Mouse (Mus musculus) MEL (cell line): ENCODE results near the gene Pmm1. TPM values are rescaled to one million over a fixed set of nuclear protein-coding genes. Genes with fewer than 3 reads are reported as not detected.

Experiments
- DNase-seq: peaks from one replicate; pipeline ENCODE4 v3.0.0; 2011; ENCODE audit warnings: low read depth, low spot score
- H3K27ac ChIP-seq: 2 replicates; pipeline ENCODE4 v1.5.1; 2012; ENCODE audit warnings: low read depth, mild to moderate bottlenecking, control low read depth, low read length, moderate library complexity; ENCODE audit not compliant: control insufficient read depth
- H3K27me3 ChIP-seq, 2 experiments: fragments of 150-350 bp in 1 of 2; sonication (generic) in 1 of 2; 2 replicates each; pipeline ENCODE4 v1.6.1; 2012; ENCODE audit warnings: low read length in 2 of 2, mild to moderate bottlenecking in 2 of 2, improper control_type of control experiment in 1 of 2, moderate library complexity in 1 of 2; ENCODE audit not compliant: insufficient read depth in 2 of 2, control insufficient read depth in 1 of 2
- H3K36me3 ChIP-seq, 2 experiments: 2 replicates each; pipeline ENCODE4 v1.6.1; 2012 to 2014; ENCODE audit warnings: low read length in 2 of 2, improper control_type of control experiment in 1 of 2, inconsistent platforms in 1 of 2, mild to moderate bottlenecking in 1 of 2; ENCODE audit not compliant: insufficient read depth in 2 of 2, control insufficient read depth in 1 of 2
- H3K4me1 ChIP-seq, 2 experiments: fragments of 150-350 bp in 1 of 2; sonication (generic) in 1 of 2; 2 replicates each; pipeline ENCODE4 v1.6.1; 2012; ENCODE audit warnings: low read length in 2 of 2, improper control_type of control experiment in 1 of 2, mild to moderate bottlenecking in 1 of 2; ENCODE audit not compliant: insufficient read depth in 2 of 2, control insufficient read depth in 1 of 2
- H3K4me3 ChIP-seq, 2 experiments: fragments of 150-350 bp in 1 of 2; sonication (generic) in 1 of 2; 2 replicates each; pipeline ENCODE4 v1.5.1; 2012; ENCODE audit warnings: low read depth in 2 of 2, low read length in 2 of 2, mild to moderate bottlenecking in 2 of 2, moderate library complexity in 2 of 2, control low read depth in 1 of 2, improper control_type of control experiment in 1 of 2; ENCODE audit not compliant: control insufficient read depth in 1 of 2, insufficient read depth in 1 of 2
- H3K79me2 ChIP-seq: 2 replicates; pipeline ENCODE4 v1.6.1; 2012; ENCODE audit warnings: mild to moderate bottlenecking, low read length, moderate library complexity; ENCODE audit not compliant: control insufficient read depth, poor library complexity, insufficient read depth
- H3K9ac ChIP-seq: 2 replicates; pipeline ENCODE4 v1.6.1; 2012; ENCODE audit warnings: low read depth, mild to moderate bottlenecking, control low read depth, low read length, moderate library complexity; ENCODE audit not compliant: control insufficient read depth, poor library complexity, severe bottlenecking
- H3K9me3 ChIP-seq: fragments of 150-350 bp; sonication (generic); replicated peaks from 2 replicates; pipeline ENCODE4 v1.6.1; 2012; ENCODE audit warnings: mild to moderate bottlenecking, low read length, improper control_type of control experiment, moderate library complexity; ENCODE audit not compliant: insufficient read depth
- BHLHE40 ChIP-seq: IDR thresholded peaks from 2 replicates; pipeline ENCODE4 v1.6.1; 2012; ENCODE audit warnings: low read depth, mild to moderate bottlenecking, inconsistent platforms, low read length, improper control_type of control experiment, borderline replicate concordance
- CHD1 ChIP-seq: IDR thresholded peaks from 2 replicates; pipeline ENCODE4 v1.6.1; 2012; ENCODE audit warnings: low read depth, mild to moderate bottlenecking, inconsistent platforms, low read length, improper control_type of control experiment
- CTCF ChIP-seq, 3 experiments: IDR thresholded peaks in 2 of 3; conservative IDR thresholded peaks in 1 of 3; 2 replicates each; pipeline ENCODE4 v1.5.1; 2011 to 2012; ENCODE audit warnings: low read length in 3 of 3, low read depth in 2 of 3, mild to moderate bottlenecking in 2 of 3, improper control_type of control experiment in 1 of 3, inconsistent platforms in 1 of 3, mixed read lengths in 1 of 3, moderate library complexity in 1 of 3; ENCODE audit not compliant: control insufficient read depth in 1 of 3, insufficient read depth in 1 of 3, poor library complexity in 1 of 3, severe bottlenecking in 1 of 3
- E2F4 ChIP-seq: IDR thresholded peaks from 2 replicates; pipeline ENCODE4 v1.6.1; 2011; ENCODE audit warnings: low read depth, low read length, improper control_type of control experiment, borderline replicate concordance
- ETS1 ChIP-seq: IDR thresholded peaks from 2 replicates; pipeline ENCODE4 v1.6.1; 2012; ENCODE audit warnings: low read depth, mild to moderate bottlenecking, inconsistent platforms, low read length, improper control_type of control experiment, moderate library complexity
- HCFC1 ChIP-seq: IDR thresholded peaks from 2 replicates; pipeline ENCODE4 v1.6.1; 2012; ENCODE audit warnings: low read depth, mild to moderate bottlenecking, inconsistent platforms, low read length, improper control_type of control experiment, moderate library complexity
- JUND ChIP-seq: IDR thresholded peaks from 2 replicates; pipeline ENCODE4 v1.6.1; 2011; ENCODE audit warnings: low read depth, mild to moderate bottlenecking, improper control_type of control experiment, low read length
- KAT2A ChIP-seq: conservative IDR thresholded peaks from 2 replicates; pipeline ENCODE4 v1.6.1; 2012; ENCODE audit warnings: low read depth, low read length, improper control_type of control experiment, inconsistent platforms
- MAZ ChIP-seq: IDR thresholded peaks from 2 replicates; pipeline ENCODE4 v1.6.1; 2012; ENCODE audit warnings: low read depth, mild to moderate bottlenecking, inconsistent platforms, low read length, improper control_type of control experiment
- MEF2A ChIP-seq: IDR thresholded peaks from 2 replicates; pipeline ENCODE4 v1.6.1; 2014; ENCODE audit warnings: low read depth, mild to moderate bottlenecking, inconsistent platforms, low read length, improper control_type of control experiment; ENCODE audit not compliant: poor library complexity, insufficient replicate concordance, severe bottlenecking; ENCODE audit errors: extremely low read depth
- MXI1 ChIP-seq: IDR thresholded peaks from 2 replicates; pipeline ENCODE4 v1.6.1; 2011; ENCODE audit warnings: mild to moderate bottlenecking, low read depth, low read length, improper control_type of control experiment
- MYB ChIP-seq: IDR thresholded peaks from 2 replicates; pipeline ENCODE4 v1.6.1; 2011; ENCODE audit warnings: mild to moderate bottlenecking, low read depth, low read length, improper control_type of control experiment
- NELFE ChIP-seq: IDR thresholded peaks from 2 replicates; pipeline ENCODE4 v1.6.1; 2011; ENCODE audit warnings: low read depth, low read length, improper control_type of control experiment
- NRF1 ChIP-seq: IDR thresholded peaks from 2 replicates; pipeline ENCODE4 v1.6.1; 2014; ENCODE audit warnings: low read depth, mild to moderate bottlenecking, inconsistent platforms, low read length, improper control_type of control experiment, moderate library complexity; ENCODE audit not compliant: poor library complexity, insufficient read depth, severe bottlenecking
- POLR2AphosphoS2 ChIP-seq: IDR thresholded peaks from 2 replicates; pipeline ENCODE4 v1.6.1; 2011; ENCODE audit warnings: low read length, improper control_type of control experiment
- TBP ChIP-seq: IDR thresholded peaks from 2 replicates; pipeline ENCODE4 v1.8.0; 2011; ENCODE audit warnings: low read depth, low read length, improper control_type of control experiment
- TCF12 ChIP-seq: IDR thresholded peaks from 2 replicates; pipeline ENCODE4 v1.6.1; 2014; ENCODE audit warnings: low read depth, mild to moderate bottlenecking, inconsistent platforms, low read length, improper control_type of control experiment, moderate library complexity
- UBTF ChIP-seq: IDR thresholded peaks from 2 replicates; pipeline ENCODE4 v1.6.1; 2012; ENCODE audit warnings: low read depth, mild to moderate bottlenecking, inconsistent platforms, low read length, improper control_type of control experiment, moderate library complexity, borderline replicate concordance; ENCODE audit not compliant: insufficient read depth
- ZMIZ1 ChIP-seq: IDR thresholded peaks from 2 replicates; pipeline ENCODE4 v1.6.1; 2012; ENCODE audit warnings: low read depth, mild to moderate bottlenecking, inconsistent platforms, low read length, improper control_type of control experiment, moderate library complexity
- polyA plus RNA-seq, 2 experiments: library from polyadenylated mRNA; stranded (reverse) in 1 of 2; unstranded in 1 of 2; fragments of >175 nt in 1 of 2; fragments of >200 nt in 1 of 2; gene quantifications; 2 replicates each; pipeline versions ENCODE4 v1.2.1 to v1.2.4; 2012; ENCODE audit warnings: low replicate concordance in 2 of 2, low read depth in 1 of 2; ENCODE audit not compliant: insufficient read length in 2 of 2, insufficient read depth in 1 of 2, missing spikeins in 1 of 2
- total RNA-seq: library from RNA; depleted of rRNA; stranded (reverse); fragments of 300-350 nt; gene quantifications from 2 replicates; pipeline ENCODE4 v1.2.3, GENCODE M21; 2012

The Pmm1 gene
- total and polyA plus RNA-seq, 3 experiments: 72.7 to 111 TPM; not detected in 1

DNA sequence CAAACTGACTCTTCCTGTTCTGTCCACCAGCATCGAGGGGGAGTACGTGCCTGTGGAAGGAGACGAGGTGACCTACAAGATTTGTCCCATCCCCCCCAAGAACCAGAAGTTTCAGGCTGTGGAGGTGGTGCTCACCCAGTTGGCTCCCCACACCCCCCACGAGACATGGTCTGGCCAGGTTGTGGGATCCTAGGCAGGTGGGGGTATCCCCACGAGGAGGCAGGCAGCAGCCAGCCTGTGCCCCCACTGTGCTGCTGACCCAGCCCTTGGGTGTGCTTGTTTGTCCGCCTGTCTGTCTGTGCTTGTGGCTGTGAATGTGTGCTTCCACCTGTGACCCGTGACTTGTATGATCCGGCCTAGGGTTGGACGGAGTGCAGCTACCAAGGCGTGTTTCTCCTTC lies 11.7 kb downstream of the Pmm1 start:
- no peak overlapping the region for H3K27ac ChIP-seq
- H3K9me3 ChIP-seq: no peaks in the 10 kb centered on the region
- H3K4me3 ChIP-seq: no peak overlapping the region
- no peaks in the 10 kb centered on the region for H3K36me3 ChIP-seq
- TF ChIP-seq ETS1 (no peak), NRF1 (no peak), MAZ (no peak), E2F4 (no peak), MXI1 (no peak), MYB (no peak), TCF12 (no peak), BHLHE40 (no peak), CHD1 (no peak), NELFE (no peak), HCFC1 (no peak), CTCF (IDR thresholded peaks at IDR 0.05 in 2 of 3, conservative IDR thresholded peaks at IDR 0.05 in 1 of 3; ENCODE audit: control insufficient read depth in 1 of 3, insufficient read depth in 1 of 3, low read depth in 2 of 3, low read length in 3 of 3, poor library complexity in 1 of 3, severe bottlenecking in 1 of 3) (no peak), JUND (no peak), MEF2A (no peak), ZMIZ1 (no peak), KAT2A (no peak), UBTF (no peak)
- no peak for DNase-seq
- H3K79me2 ChIP-seq: no peaks in the 10 kb centered on the region
- no peak overlapping the region for H3K9ac ChIP-seq
- no peaks in the 10 kb centered on the region for H3K4me1 ChIP-seq
- H3K27me3 ChIP-seq: peaks cover 0 to 2% of the 10 kb centered on the region in 2 experiments; a peak in 1 of 4 replicates

DNA sequence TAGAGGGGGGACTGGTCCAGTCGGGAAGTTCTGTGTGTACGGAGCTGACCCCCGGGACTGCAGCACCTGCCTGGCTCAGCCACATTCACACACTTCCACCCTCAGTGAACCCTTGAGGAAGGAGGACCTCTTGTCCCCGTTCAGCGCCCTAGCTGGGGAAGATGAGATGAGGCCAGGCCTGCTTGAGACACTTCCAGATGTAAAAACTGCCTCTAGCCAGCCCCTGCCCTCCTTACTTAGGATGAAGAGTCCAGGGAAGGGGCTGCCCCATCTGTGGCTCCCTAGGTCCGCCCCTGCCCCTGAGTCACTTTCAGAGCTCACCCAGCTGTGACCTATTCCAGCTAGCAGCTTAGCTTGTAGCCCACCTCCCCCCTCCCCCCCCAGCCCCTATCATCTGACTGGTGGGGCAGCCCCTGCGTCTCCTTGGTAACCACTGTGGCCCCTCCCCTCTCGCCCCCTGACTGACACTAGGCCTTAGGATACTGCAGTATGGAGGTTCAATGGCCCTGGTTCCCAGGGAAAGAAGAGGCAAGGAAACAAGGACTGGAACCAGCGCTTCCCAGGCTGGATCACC lies 17.5 kb downstream of the Pmm1 start:
- no peak overlapping the region for H3K4me3 ChIP-seq
- H3K9me3 ChIP-seq: no peaks in the 10 kb centered on the region
- H3K36me3 ChIP-seq: no peaks in the 10 kb centered on the region
- no peak for DNase-seq
- H3K4me1 ChIP-seq: peaks cover 0 to 3% of the 10 kb centered on the region in 2 experiments; a peak in 1 of 4 replicates
- H3K9ac ChIP-seq: no peak overlapping the region
- H3K27ac ChIP-seq: no peak overlapping the region
- H3K79me2 ChIP-seq: no peaks in the 10 kb centered on the region
- no peak for TF ChIP-seq KAT2A
- TF ChIP-seq TBP: no peak
- TF ChIP-seq POLR2AphosphoS2: no peak
- H3K27me3 ChIP-seq: peaks cover 0 to 2% of the 10 kb centered on the region in 2 experiments; a peak in 1 of 4 replicates
